Mouse (Mus musculus) C2C12 (cell line): Measurements from ENCODE around the gene Plg. TPM values are rescaled to one million over a fixed set of nuclear protein-coding genes. Genes with fewer than 3 reads are reported as not detected.

ENCODE experiments used
- H3K27me3 ChIP-seq: one replicate; pipeline ENCODE4 v1.6.1; 2011; ENCODE audit not compliant: control insufficient read depth, insufficient read depth, insufficient read length
- H3K36me3 ChIP-seq: one replicate; pipeline ENCODE4 v1.6.1; 2011; ENCODE audit not compliant: control insufficient read depth, insufficient read depth
- H3K4me3 ChIP-seq: one replicate; pipeline ENCODE4 v1.5.1; 2011; ENCODE audit warnings: mild to moderate bottlenecking, control low read depth; ENCODE audit not compliant: poor library complexity, insufficient read depth, severe bottlenecking
- H3K79me2 ChIP-seq: one replicate; pipeline ENCODE4 v1.6.1; 2011; ENCODE audit not compliant: control insufficient read depth, insufficient read depth
- H3K79me3 ChIP-seq: one replicate; pipeline ENCODE4 v1.6.1; 2011; ENCODE audit warnings: low read depth, control low read depth
- H3ac ChIP-seq: one replicate; pipeline ENCODE3; 2011; ENCODE audit warnings: low read depth; ENCODE audit not compliant: control insufficient read depth, insufficient read length
- CEBPB ChIP-seq: IDR thresholded peaks from one replicate; pipeline ENCODE4 v1.6.1; 2011; ENCODE audit warnings: low read depth, mild to moderate bottlenecking, control low read depth, moderate library complexity
- CTCF ChIP-seq: IDR thresholded peaks from one replicate; pipeline ENCODE4 v1.5.1; 2011; ENCODE audit not compliant: control insufficient read depth, insufficient read depth, insufficient read length
- FOSL1 ChIP-seq: IDR thresholded peaks from one replicate; pipeline ENCODE4 v1.8.0; 2011; ENCODE audit warnings: mild to moderate bottlenecking, low read length; ENCODE audit not compliant: poor library complexity, insufficient read depth, severe bottlenecking
- MAX ChIP-seq: IDR thresholded peaks from one replicate; pipeline ENCODE4 v1.6.1; 2011; ENCODE audit warnings: mild to moderate bottlenecking, control low read depth
- MYOD1 ChIP-seq: IDR thresholded peaks from one replicate; pipeline ENCODE4 v1.6.1; 2011; ENCODE audit warnings: low read depth; ENCODE audit not compliant: control insufficient read depth, insufficient read length
- MYOG ChIP-seq: IDR thresholded peaks from one replicate; pipeline ENCODE4 v1.6.1; 2011; ENCODE audit not compliant: control insufficient read depth, insufficient read length; ENCODE audit errors: extremely low read depth
- USF1 ChIP-seq: IDR thresholded peaks from one replicate; pipeline ENCODE4 v1.6.1; 2011; ENCODE audit warnings: low read depth, mild to moderate bottlenecking, control low read depth, moderate library complexity
- polyA plus RNA-seq: library from polyadenylated mRNA; unstranded; fragments of >200 nt; fragmentation: generic; extraction: Trizol; gene quantifications from one replicate; pipeline ENCODE4 v1.2.1, GENCODE M21; 2012; ENCODE audit warnings: missing spikeins

Plg gene
- polyA plus RNA-seq, 1 experiment, result 0.01 TPM

DNA sequence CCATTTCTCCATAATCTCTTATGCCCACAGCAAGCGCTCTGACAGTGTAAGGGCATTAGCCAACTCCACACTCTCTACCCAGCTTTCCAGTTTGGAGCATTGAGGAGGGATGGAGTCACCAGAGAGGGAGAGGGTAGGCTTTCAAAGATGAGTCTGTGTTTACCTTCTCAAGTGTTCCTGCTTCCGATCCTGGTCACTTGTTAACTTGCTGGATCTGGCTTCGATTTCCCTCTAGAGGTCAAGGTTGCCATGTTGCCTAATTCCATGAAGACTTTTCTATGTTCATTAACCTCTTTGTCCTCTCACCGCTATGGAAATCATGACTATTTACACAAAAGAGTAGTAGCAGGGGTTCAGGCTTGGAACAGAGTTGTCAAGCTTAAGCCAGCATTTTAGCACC, 1.9 kb downstream of the Plg start:
- TF ChIP-seq MAX (no peak), CEBPB (no peak), MYOD1 (no peak), MYOG (no peak), USF1 (no peak), CTCF (no peak)
- no peaks in the 10 kb centered on the region for H3K36me3 ChIP-seq
- H3K79me2 ChIP-seq, result no peaks in the 10 kb centered on the region
- H3ac ChIP-seq, result no peak overlapping the region
- H3K4me3 ChIP-seq, result no peak overlapping the region
- no peaks in the 10 kb centered on the region for H3K27me3 ChIP-seq
- no peaks in the 10 kb centered on the region for H3K79me3 ChIP-seq

DNA sequence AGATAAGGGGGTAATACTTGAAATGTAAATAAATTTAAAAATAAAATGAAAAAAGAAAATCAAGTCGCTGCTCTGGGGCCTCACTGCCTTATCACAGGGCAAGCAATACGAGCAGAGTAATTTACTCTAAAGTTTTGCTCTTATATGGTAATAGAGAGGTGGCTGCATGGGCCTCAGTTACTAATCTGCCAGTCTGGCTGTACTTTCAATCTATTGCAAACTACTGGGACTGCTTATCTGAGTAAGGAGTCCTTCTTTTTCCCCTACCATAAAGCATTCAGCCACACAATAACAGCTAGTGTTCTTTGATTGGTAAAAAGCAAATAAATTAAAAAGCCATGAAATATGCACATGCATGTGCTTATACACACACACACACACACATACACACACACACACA, 3.2 kb downstream of the Plg start:
- Histone ChIP-seq H3K79me3 (no peaks in the 10 kb centered on the region), H3ac (no peak overlapping the region), H3K79me2 (no peaks in the 10 kb centered on the region), H3K27me3 (no peaks in the 10 kb centered on the region), H3K36me3 (no peaks in the 10 kb centered on the region), H3K4me3 (no peak overlapping the region)
- no peak for TF ChIP-seq MAX
- TF ChIP-seq CTCF, result no peak

DNA sequence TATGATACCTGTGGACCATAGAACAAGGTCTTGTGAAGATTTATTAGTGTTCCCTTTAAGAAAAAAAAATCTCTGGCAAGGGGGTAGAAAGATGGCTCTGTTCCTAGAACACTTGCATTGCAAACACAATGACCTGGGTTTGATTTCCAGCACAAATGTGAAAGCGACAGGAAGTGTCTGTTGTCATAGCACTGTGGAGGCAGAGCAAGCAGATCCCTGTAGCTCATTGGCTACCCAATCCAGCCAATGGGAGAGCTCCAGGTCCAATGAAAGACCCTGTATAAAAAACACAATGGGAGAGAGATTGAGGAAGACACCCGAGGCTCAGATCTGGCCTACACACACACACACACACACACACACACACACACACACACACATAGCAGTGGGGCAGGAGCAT, 4.1 kb downstream of the Plg start:
- H3K27me3 ChIP-seq, result no peaks in the 10 kb centered on the region
- H3ac ChIP-seq, result no peak overlapping the region
- H3K79me2 ChIP-seq, result no peaks in the 10 kb centered on the region
- H3K4me3 ChIP-seq, result no peak overlapping the region
- no peaks in the 10 kb centered on the region for H3K79me3 ChIP-seq
- TF ChIP-seq MYOD1, result no peak
- TF ChIP-seq FOSL1, result no peak
- TF ChIP-seq CTCF, result no peak
- TF ChIP-seq USF1, result no peak
- no peak for TF ChIP-seq MYOG
- TF ChIP-seq MAX, result no peak
- TF ChIP-seq CEBPB, result no peak
- H3K36me3 ChIP-seq, result no peaks in the 10 kb centered on the region

DNA sequence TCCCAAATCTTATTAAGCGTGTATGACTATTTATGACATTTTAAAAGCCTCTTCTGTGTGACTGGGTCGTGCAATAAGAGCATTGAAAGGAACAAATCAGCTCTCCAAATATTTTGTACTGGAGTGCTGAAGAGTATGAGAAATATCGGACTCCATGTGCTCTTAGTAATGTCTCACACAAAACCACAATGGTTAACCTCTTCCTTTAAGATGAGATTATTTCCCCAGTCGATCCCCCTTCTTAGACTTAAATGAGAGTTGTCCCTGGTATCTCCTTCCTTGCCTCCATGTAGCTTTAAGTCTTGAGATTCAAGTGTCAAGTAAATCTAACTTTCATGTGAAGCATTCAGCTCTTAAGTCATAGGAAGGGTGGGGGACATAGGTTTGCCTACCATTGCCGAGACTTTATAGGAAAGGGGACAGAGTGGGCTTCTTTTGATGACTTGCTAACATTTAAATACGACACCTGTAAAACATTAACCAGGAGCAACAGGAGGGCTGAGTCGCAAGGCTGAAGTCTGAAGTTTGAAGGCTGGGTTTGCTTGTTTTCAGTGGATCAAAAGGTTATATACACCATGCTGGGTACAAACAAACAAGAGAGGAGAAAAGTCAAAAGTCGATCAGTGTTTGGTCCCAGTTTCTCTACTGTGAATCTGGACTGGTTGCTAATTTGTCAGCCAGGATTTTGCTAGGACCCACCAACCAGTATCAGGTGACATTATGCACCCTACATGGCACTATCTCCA, 6.8 kb downstream of the Plg start:
- no peaks in the 10 kb centered on the region for H3K36me3 ChIP-seq
- H3K79me2 ChIP-seq, result no peaks in the 10 kb centered on the region
- TF ChIP-seq CEBPB, result no peak
- no peak for TF ChIP-seq USF1
- TF ChIP-seq MYOG, result no peak
- TF ChIP-seq CTCF, result no peak
- no peak for TF ChIP-seq FOSL1
- TF ChIP-seq MYOD1, result no peak
- no peak for TF ChIP-seq MAX
- no peak overlapping the region for H3K4me3 ChIP-seq
- no peaks in the 10 kb centered on the region for H3K79me3 ChIP-seq
- H3K27me3 ChIP-seq, result no peaks in the 10 kb centered on the region
- H3ac ChIP-seq, result no peak overlapping the region

DNA sequence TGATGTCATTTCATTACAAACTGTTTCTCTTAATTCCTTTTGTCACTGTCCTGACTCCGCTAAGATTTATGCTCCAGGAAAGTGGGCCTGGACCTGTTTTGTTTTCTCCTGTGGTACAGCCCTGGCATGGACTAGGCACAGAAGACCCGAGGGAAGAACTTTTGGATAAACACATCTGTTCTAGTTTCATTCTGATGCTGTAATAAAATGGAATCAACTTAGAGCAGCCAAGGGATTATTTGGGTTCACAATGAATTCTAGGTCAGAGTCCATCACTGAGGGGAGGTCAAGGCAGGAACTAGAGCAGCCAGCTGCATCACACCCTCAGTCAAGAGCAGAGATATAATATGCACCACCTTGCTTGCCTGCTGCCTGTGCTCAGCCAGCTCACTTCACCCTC, 9.4 kb downstream of the Plg start:
- Histone ChIP-seq H3K4me3 (no peak overlapping the region), H3K79me2 (no peaks in the 10 kb centered on the region), H3K27me3 (no peaks in the 10 kb centered on the region), H3ac (no peak overlapping the region), H3K79me3 (no peaks in the 10 kb centered on the region), H3K36me3 (no peaks in the 10 kb centered on the region)
- no peak for TF ChIP-seq CTCF

DNA sequence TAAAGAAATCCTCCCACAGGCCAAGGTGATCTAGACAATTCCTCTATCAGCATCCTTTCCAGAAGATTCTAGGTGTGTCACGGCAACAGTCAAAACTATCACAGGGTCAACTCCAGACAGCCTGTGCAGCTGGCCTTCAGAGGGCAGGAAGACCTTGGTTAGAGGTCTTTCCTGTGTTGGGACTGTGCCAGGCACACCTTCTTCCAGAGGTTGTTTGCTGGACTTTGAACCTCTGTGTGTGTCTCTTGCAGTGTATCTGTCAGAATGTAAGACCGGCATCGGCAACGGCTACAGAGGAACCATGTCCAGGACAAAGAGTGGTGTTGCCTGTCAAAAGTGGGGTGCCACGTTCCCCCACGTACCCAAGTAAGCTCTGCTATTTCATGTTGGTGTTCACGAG, 9.8 kb downstream of the Plg start:
- Histone ChIP-seq H3K79me3 (no peaks in the 10 kb centered on the region), H3K79me2 (no peaks in the 10 kb centered on the region), H3ac (no peak overlapping the region), H3K36me3 (no peaks in the 10 kb centered on the region), H3K4me3 (no peak overlapping the region), H3K27me3 (no peaks in the 10 kb centered on the region)
- TF ChIP-seq CEBPB (no peak), MYOD1 (no peak), MYOG (no peak), MAX (no peak), CTCF (no peak), USF1 (no peak), FOSL1 (no peak)
